ENCODE assay signal across 14 mouse cellular contexts in genomic region chr4:49284692-49285291, GRCm38 (mm10).
DNase-seq lines count a peak whose midpoint lies in the region; ATAC-seq and TF ChIP-seq lines count a peak whose summit lies in the region.
"Had no signal": no experiment of that assay in that cellular context is flagged by ENCODE, and none has a peak within 500 bp of the region (broad histone marks: within the 10 kb centered on the region; RNA-seq: fewer than 3 reads in every experiment).

No protein-coding gene starts in this region.

- H3K4me1 ChIP-seq in kidney, postnatal 0 days (replicated peaks; ENCODE audit: insufficient read depth, low read length): 0 out of 2 replicates have a peak, but pooled peaks cover 3% of the 10 kb centered on the region
- H3K4me1 ChIP-seq in bone marrow, adult 2 months (ENCODE audit: control insufficient read depth, insufficient read depth, low read length): no peaks in the 10 kb centered on the region
- 0 out of 2 replicates have a peak, but pooled peaks cover 6% of the 10 kb centered on the region for H3K4me1 ChIP-seq in hindbrain, postnatal 0 days (ENCODE audit: insufficient read depth, low read length)
- H3K4me1 ChIP-seq in forebrain, embryonic 12.5 days: peaks cover 13% of the 10 kb centered on the region

- no peak overlapping the region for H3K27ac ChIP-seq in kidney, postnatal 0 days
- H3K27ac ChIP-seq in bone marrow, adult 2 months (ENCODE audit: control insufficient read depth, insufficient read depth, low read depth, low read length, poor library complexity): peak overlapping the region; percentile 54
- peak overlapping the region; percentile 68; the same call in 1 of the 2 replicates for H3K27ac ChIP-seq in hindbrain, postnatal 0 days
- no peak overlapping the region for H3K27ac ChIP-seq in forebrain, embryonic 12.5 days
- H3K27ac ChIP-seq: heart, embryonic 10.5 days; limb, embryonic 10.5 days; liver, embryonic 14.5 days had no signal

- peak; percentile 13 for DNase-seq in kidney, postnatal 0 days (ENCODE audit: low spot score)
- DNase-seq in kidney, postnatal 14 days: no peak
- DNase-seq in hindbrain, postnatal 0 days (ENCODE audit: low spot score): no peak
- peak; percentile 33 for DNase-seq in retina, embryonic 14.5 days (ENCODE audit: low spot score)
- DNase-seq in frontal cortex, adult 2 months (ENCODE audit: extremely low spot score in 1 of 2, low spot score in 1 of 2): no peak
- DNase-seq: gastrocnemius, postnatal 10 days; right cerebral cortex, postnatal 25 days had no signal

- H3K36me3 ChIP-seq in kidney, postnatal 0 days (ENCODE audit: insufficient read depth, low read length): no peaks in the 10 kb centered on the region
- H3K36me3 ChIP-seq in hindbrain, postnatal 0 days (ENCODE audit: insufficient read depth, low read length): no peaks in the 10 kb centered on the region
- H3K36me3 ChIP-seq in forebrain, embryonic 12.5 days (replicated peaks): no peaks in the 10 kb centered on the region
- H3K36me3 ChIP-seq: heart, embryonic 10.5 days; limb, embryonic 10.5 days had no signal

- no peaks in the 10 kb centered on the region for H3K27me3 ChIP-seq in kidney, postnatal 0 days (ENCODE audit: insufficient read depth, low read length)
- no peaks in the 10 kb centered on the region for H3K27me3 ChIP-seq in hindbrain, postnatal 0 days (ENCODE audit: insufficient read depth, low read length)
- H3K27me3 ChIP-seq in forebrain, embryonic 12.5 days: no peaks in the 10 kb centered on the region

- 33% methylated on average over 15 of the region's 15 CpGs for WGBS in kidney, postnatal 0 days
- WGBS in bone marrow, adult 2 months: 75% methylated on average over 15 of the region's 15 CpGs
- WGBS in hindbrain, postnatal 0 days: 79% methylated on average over 14 of the region's 15 CpGs
- 82% methylated on average over 15 of the region's 15 CpGs for WGBS in forebrain, embryonic 12.5 days

- no peak for TF ChIP-seq CTCF in kidney, postnatal 0 days (IDR thresholded peaks at IDR 0.05; ENCODE audit: low read depth)
- TF ChIP-seq CTCF in bone marrow, adult 2 months (IDR thresholded peaks at IDR 0.05; ENCODE audit: control insufficient read depth, insufficient read depth, low read length): no peak
- TF ChIP-seq CTCF in hindbrain, postnatal 0 days (IDR thresholded peaks at IDR 0.05; ENCODE audit: low read depth): no peak

- ATAC-seq in kidney, postnatal 0 days (replicated peaks; ENCODE audit: low FRiP score, low read depth): 0 out of 2 replicates have a peak, but pooled peaks have one; percentile 46
- no peak for ATAC-seq in hindbrain, postnatal 0 days
- ATAC-seq in forebrain, embryonic 12.5 days (ENCODE audit: low FRiP score): no peak
- ATAC-seq: CD4-positive, CD25-positive, alpha-beta regulatory T cell, adult 4 months; forebrain, embryonic 16.5 days had no signal

- no peaks in the 10 kb centered on the region for H3K9me3 ChIP-seq in kidney, postnatal 0 days (replicated peaks; ENCODE audit: low read length)
- 0 out of 2 replicates have a peak, but pooled peaks cover 2% of the 10 kb centered on the region for H3K9me3 ChIP-seq in hindbrain, postnatal 0 days (ENCODE audit: low read length)
- no peaks in the 10 kb centered on the region for H3K9me3 ChIP-seq in forebrain, embryonic 12.5 days
- H3K9me3 ChIP-seq: heart, embryonic 10.5 days; limb, embryonic 10.5 days had no signal

- H3K4me2 ChIP-seq in kidney, postnatal 0 days (ENCODE audit: low read length): peak overlapping the region; percentile 25; the same call in 1 of the 2 replicates
- H3K4me2 ChIP-seq in hindbrain, postnatal 0 days (ENCODE audit: low read depth, low read length): no peak overlapping the region
- H3K4me2 ChIP-seq in forebrain, embryonic 12.5 days: no peak overlapping the region

- no peak for TF ChIP-seq POLR2A in bone marrow, adult 2 months (IDR thresholded peaks at IDR 0.05; ENCODE audit: borderline replicate concordance, control insufficient read depth, low read depth, low read length)

- H3K4me3 ChIP-seq in kidney, postnatal 0 days (replicated peaks; ENCODE audit: low read depth, low read length): no peak overlapping the region
- H3K4me3 ChIP-seq in bone marrow, adult 2 months (replicated peaks; ENCODE audit: control insufficient read depth, low read depth, low read length): no peak overlapping the region
- no peak overlapping the region for H3K4me3 ChIP-seq in hindbrain, postnatal 0 days (ENCODE audit: low read length)
- H3K4me3 ChIP-seq in forebrain, embryonic 12.5 days (replicated peaks): no peak overlapping the region
- H3K4me3 ChIP-seq: heart, embryonic 10.5 days; limb, embryonic 10.5 days had no signal

- no peak overlapping the region for H3K9ac ChIP-seq in kidney, postnatal 0 days (ENCODE audit: low read depth, low read length)
- no peak overlapping the region for H3K9ac ChIP-seq in hindbrain, postnatal 0 days (replicated peaks; ENCODE audit: low read length)
- no peak overlapping the region for H3K9ac ChIP-seq in forebrain, embryonic 12.5 days
- H3K9ac ChIP-seq: liver, embryonic 14.5 days had no signal

Comparison
In these comparisons a context has a peak if more than half of its experiments do, and no peak if none do; other contexts are left out.
1. DNase-seq: peak in kidney, postnatal 0 days (single experiment) and retina, embryonic 14.5 days (single experiment); none in kidney, postnatal 14 days (single experiment), hindbrain, postnatal 0 days (single experiment) and frontal cortex, adult 2 months (0 of 2).
2. H3K27ac ChIP-seq: peak in bone marrow, adult 2 months (single experiment) and hindbrain, postnatal 0 days (single experiment); none in kidney, postnatal 0 days (single experiment) and forebrain, embryonic 12.5 days (single experiment).